Mouse (Mus musculus) urinary bladder, adult 2 months (tissue): ENCODE data around the gene Tmem131l. TPM values are rescaled to one million over a fixed set of nuclear protein-coding genes. Genes with fewer than 3 reads are reported as not detected.
"Not testable (repeated sequence)": the region's sequence is repeated elsewhere in the genome, so short reads cannot be mapped to it uniquely, and the experiment has no call there.

ENCODE experiments used
- DNase-seq: peaks from one replicate; pipeline ENCODE4 v3.0.0; 2022; ENCODE audit warnings: low spot score
- polyA plus RNA-seq: library from polyadenylated mRNA; depleted of rRNA; stranded (reverse); fragments of >200 nt; gene quantifications from 2 replicates; pipeline ENCODE4 v1.2.3, GENCODE M21; 2012

Gene Tmem131l
- polyA plus RNA-seq, 1 experiment = 21.4 TPM

DNA sequence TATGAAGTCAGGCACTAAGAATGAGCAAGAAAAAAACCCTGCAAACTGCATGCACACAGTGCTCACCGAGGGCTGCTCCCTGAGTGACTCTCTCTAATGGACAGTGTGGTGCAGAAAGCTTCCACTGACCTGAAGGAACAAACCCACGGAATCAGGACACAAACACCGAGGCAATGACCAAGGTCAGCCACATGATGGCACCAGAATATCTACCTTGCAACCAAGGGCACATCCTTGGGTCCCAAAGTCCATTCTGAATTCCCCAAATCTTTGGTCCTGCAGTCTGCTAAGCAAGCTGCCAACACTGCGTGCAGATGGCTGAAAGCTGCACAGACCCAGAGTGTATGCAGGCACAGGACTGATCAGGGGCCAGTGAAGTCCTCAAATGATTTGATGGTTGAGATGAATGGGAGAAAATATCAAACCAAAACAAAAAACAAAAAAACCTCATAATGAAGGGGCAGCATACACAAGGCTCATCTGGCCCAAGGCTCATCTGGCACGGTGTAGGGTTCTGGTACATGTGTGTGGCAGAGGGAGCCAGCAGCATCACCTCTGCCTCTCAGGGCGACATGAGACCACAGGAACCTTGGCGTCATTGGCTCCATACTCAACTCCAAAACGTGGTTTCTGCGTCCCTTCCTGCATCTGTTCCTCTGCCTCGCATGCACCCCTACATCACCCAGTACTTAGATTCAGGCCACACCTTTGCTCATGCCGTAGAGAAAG, 124.0 kb downstream of the Tmem131l start:
- no peak for DNase-seq

DNA sequence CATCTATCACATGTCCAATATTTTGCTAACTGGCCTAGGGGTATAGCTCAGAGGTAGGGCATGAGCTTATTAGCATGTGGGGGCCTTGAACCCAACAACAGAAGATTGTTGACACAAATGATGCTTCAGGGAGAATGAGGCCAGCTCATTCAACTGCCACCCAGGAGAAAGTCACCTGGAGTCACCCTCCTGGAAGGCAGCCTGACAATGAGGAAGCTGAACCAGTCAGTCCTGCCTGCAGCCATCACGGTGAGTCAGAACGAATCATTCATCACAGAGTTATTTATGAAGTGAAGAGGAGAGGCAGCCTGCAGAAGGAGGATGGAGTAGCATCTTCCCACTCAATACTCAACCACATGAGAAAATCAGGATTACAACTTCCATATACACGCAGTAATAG, 124.9 kb downstream of the Tmem131l start:
- no peak for DNase-seq

DNA sequence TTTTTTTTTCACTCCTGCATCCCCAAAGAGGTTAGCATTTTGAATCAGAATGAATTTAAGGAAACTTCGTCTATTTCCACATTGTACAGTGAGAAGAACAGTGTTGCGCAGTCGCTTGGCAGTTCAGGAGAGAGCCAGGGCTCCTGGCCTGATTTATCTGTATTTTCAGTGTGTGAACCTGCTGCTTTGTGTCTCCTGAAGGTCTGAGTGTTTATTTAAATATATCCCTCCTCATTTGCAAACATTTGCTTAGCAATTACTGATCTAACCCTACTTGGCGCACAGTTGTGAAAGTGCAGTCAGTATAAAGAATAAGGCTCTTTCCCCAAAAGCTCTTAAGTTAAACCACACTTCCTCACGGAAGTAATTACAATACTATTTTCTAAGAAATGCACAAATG, 129.3 kb downstream of the Tmem131l start:
- DNase-seq = no peak

DNA sequence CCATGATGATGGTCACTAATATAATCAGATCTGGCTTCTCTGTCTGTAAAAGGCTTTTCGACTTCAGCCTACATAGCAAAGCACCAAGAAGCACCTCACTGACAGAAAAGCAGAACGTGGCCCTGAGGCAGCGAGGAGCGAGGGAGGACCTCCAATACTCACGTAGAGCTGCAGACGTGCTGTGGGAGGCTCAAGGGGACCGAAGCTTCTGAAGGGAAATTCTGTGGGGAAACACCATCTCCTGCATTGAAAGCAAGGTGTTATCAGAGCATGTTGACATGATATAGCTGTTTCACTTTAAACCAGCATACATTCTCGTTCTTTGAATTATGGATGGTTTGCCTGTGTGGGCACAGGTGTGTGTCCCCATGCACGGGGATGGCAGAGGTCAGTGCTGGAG, 133.8 kb downstream of the Tmem131l start:
- no peak for DNase-seq

DNA sequence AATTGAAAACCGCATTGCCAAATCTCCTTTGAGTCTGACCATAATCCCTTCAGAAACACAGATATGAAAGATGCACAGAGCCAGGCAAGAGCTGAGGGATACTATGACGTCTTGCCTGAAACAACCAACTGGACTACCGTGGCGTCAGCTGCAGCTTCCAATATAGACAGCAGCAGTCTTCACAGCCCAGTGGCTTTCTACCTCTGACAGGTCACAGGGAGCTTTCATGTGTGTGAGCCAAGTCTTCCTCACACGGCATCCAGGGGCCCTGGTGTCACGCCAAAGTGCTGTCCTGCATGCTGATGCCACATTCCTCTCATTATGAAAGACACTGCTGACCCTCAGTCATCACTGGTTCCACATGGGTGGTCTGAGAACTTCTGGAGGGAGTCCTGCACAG, 134.8 kb downstream of the Tmem131l start:
- DNase-seq = no peak

DNA sequence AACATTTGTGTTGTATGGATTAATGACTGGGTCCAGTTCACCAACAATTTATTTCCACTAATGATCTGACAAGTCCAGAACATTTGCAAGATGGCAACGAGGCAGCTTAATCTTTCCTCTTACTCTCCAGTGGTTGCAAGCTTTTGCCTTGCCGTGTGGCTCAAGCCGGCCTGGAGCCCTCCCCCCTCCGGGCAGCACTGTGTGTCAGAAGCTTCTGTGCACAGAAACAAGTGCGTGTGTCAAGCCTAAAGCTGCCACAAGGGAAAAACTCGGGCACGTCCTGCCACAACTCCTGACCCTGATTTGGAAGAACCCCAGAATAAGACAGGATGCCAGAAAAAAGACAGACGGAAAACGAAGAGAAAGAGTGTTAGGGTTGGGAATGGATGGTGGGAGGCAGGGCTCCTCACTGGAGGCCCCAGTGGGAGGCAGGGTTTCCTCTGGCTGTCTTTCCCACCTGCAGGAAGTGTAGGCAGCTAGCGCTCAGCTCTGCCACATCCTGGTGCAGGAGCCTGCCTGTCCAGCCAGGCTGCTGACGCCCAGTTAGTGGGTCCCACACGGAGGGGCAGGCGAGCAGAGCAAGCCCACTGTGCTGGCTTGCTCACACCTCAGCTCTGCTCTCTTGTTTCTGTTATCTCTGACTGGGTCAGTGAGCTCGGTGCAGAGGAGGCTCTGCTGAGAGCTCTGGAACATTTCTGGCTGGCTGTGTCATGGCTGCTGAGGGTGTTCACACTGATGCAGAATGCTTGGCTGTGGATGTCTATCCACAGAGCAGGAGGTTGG, 135.6 kb downstream of the Tmem131l start:
- DNase-seq = no peak

DNA sequence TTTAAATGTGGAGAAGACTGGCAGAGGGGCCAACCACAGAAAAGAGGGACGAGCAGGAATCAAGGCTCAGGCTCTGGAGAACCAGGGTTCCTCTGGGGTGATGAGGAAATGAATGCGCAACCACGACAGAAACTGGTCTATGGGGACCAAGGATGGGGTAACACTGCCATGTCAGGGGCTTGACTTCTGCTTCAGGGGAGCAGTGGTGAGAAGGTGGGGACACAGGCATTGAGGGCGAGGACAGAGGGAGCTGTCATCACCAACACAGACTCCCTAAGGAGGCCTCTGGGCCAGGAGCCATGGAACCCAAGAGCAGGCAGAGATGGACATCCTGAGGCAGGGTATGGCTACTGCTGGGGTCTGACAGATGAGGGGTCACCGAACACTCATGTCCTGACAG, 137.0 kb downstream of the Tmem131l start:
- no peak for DNase-seq

DNA sequence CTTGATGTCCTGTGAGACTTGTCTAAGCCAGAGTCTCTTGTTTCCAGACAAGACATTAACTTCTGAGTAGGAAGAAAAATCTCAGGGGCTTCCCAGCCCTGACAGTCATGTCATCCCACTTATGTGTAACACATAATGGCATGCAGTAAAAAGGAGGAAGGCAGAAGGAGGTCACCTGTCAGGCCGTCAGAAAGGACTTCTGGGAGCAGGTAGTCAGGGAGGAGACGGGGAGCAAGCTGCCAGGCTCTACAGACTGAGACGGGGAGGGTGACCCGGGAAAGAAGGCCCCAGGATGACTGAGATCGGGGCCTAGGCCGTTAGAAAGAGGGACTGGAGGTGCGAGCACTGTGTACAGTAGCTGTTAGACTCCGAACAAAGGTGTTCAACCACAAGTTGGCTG, 137.5 kb downstream of the Tmem131l start:
- DNase-seq = no peak

DNA sequence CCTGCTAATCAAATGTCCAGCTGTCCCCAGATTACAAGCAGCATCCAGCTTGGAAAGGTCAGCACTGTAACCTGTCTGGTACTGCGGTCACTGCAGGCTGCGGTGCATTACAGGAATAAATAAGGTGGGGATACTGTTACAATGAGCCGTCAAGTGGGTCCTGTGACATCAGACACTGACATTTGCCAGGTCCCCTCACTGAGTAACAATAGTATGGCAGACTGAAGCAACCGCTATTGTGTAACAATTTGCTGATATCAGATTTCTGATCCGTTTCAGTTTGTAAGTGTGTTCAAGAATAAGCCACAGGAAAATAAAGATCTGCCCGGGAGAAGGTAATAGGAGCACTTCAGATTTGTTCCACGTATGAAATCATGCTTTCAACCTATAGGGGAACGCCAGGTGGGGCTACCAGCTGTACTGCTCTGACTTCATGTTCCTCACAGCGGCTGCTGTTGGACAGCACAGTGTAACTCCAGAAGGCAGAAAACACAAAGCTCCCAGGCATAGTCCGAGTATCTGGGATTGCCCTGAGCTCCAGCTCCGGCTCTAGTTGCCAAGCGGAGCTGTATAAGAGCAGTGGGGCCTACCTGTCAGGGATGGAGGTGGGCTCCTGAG, 139.1 kb downstream of the Tmem131l start:
- DNase-seq = no peak

DNA sequence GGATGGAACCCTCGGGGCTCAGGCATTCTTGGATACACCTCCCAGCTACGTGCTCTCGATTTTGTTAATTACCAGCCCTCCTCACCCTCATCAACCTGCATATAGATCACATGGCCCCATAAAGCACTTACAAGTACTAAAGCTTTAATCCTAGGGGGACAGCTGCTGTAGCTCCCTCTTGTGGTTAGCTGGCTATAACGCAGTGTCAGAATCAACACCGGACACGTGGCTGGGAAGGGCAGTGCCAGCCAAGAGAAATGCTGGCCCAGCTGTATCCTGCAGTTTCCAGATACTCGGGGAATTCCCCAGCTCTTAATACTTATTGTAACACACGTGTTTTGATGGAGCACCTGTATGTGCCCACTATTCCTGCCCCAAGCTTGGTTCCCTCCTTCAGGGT, 140.4 kb downstream of the Tmem131l start:
- DNase-seq = no peak

DNA sequence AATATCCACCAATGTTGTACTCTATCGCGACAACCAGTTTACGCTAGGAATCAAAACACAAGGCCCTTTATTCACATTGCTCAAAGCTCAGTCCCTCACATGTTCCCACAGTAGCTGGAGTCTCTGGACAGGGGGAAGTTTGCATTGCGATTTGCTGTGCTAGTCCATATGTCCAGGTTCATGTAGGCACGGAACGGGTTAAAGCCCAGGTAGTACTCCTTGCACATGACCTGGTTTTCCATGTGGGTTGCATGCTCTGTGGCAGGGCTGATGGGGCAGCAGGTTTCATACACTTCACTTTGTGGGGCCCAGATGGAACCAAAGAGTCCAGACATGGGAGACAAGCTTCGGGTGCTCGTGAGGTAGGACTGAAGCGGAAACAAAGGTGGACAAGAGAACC, 141.7 kb downstream of the Tmem131l start:
- DNase-seq = no peak

DNA sequence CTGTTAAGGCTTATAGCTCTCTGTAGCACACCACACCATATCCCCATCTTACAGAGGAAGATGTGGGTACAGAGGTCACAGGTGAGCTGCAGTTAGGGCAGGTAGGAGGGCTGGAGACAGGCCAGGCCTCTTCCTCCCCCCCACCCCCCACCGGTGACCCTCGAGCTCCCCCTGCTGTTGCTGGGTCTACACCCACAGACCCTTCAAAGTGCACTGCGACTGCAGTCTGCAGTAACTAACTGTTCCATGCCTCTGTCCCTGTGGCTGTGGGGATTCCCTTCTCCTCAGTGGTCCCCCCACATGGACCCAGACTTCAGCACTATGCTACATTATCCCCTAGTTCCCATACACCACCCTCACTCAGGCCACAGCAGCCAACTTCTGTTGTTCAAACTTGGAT, 144.2 kb downstream of the Tmem131l start:
- DNase-seq = no peak

DNA sequence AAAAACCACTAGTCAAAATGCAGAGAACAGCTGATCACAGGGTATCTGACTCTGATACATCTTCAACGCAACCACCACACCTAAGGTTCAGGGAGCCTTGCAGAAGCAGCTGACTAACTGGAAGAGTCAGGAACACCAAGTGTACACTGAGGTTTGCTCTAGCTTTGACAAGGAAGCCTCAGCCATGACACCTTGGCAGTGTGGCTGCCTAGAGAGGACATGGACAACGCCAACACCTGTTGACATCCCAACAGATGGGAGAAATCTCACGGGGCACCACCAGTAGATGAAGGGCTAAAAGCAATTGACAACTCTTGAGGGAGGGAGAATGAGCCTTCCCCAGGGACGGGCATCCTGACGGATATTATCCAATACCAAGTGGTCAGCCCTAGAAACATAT, 144.9 kb downstream of the Tmem131l start:
- no peak for DNase-seq

DNA sequence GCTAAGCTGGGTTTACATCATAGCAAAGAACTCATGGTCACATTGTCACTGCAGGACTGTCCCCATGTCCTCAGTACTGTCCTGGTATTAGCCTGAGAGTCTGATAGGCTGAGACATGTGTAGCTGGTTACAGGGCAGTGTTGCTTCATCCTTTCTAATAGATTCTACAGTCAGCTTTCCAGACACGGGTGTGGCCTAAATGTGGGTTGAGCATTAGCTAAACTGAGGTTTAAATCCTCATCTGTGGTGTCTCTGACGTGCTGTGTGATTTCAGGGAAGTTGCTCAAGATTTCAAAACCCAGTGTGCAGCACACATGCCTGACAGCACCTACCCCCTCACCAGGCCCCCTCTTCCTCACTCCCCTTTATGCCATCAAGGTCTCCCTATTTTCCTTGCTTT, 154.8 kb downstream of the Tmem131l start:
- DNase-seq = no peak

DNA sequence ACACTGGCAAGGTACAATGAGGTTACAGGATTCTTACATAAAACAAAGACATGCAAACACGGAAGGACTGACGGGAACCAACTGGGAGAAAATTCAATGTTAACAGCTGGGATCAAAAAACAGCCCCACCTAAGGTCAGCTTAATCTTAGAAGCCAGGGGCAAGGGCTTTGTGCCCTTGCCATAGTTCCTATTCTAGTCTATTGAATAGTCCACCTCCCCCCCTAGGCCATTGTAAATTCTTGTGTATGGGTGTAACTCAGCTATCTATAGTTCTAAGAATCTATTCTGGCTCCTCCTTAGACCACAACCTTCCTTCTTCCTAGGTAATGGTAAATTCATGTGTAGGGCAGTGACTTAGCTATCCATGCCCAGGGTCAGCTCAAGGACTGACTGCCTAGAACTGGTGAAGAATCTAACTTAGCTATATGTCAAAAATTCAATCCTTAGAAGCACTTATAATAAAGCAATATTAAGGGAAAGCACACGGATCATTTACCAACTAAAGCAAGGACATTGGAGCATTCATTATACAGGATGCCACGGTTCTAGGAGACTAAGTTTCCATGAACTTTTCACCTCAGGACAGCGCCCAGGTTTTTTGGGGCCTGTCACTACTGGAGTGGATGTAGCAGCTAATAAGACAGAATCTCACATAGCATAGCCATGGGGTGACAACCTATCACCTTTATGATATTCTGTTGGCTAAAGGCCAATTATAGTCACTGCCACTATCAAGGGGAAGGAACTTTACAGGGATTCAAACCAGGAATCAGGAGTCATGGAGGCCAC, 160.5 kb downstream of the Tmem131l start:
- not testable (repeated sequence) for DNase-seq

DNA sequence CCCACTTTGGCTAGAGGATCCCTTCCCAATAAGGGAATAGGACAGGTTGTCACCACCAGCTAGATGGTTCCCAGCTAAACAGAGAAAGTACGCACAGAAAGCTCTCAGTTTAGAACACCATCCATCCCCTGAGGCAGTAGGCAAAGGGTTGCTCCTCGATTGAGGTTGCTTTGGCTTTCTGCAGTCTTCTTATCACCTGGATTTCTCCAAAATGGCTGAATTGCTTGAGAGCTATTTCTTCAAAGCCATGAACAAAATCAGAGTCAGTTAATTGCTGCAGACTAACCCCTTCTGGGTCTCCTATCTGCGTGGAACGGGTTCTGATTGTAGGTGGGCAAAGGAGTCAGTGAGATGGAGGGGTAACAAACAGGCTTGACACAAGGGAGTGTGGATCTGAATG, 161.2 kb downstream of the Tmem131l start:
- no peak for DNase-seq

DNA sequence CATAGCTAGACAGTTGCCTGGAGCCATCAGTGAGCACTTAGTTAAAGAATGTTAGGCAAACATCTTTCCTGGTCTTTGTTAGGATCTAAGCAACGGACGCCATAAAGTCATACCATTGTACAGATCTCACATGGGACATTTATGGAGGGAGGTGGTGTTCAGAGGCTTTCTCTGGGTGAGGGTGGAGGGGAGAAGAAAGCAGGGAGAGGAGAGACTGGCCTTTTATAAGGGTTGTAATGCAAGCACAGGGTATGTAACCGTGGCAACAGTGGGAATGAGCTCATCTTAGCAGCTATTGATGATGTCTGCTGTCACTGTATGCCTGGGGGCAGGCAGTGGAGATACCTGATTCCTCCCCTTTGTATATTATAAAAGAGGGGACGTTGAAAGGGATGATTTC, 163.7 kb downstream of the Tmem131l start:
- no peak for DNase-seq

DNA sequence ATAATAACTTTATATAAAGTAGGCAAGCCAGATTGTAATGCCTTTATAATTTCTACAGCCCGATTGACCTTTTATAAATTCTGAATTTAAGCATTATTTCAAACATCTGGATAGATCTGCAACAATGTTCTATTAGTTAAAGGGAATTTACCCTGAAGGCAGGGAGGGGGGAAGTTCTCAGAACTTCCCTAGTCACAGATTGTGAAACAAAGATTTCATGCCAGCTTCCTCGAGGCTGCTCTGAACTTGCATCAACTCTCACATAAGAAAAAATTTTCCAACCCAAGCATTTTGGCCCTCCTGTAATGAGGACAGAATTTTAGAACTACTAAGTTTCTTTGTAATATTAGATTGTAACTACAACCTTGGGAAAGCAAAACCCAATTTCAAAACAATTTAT, 164.9 kb downstream of the Tmem131l start:
- DNase-seq = not testable (repeated sequence)

DNA sequence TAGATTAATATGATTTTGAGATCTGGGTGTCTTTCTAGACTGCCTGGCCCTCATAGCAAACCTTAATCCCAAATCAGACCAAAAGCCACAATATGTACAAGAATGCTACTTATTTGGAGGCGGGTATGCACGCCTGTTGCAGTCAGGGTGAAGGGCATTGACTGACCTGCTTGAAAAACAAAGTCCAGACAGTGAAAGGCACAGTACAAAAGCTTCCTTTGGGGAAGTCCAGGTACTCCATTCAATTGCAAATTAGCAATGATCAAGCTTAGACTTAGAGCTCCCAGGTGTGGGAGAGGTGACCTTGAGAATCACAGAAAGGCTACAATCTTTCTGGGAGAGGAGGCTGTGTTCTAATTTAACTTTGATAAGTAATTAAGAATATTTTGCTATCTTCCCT, 167.1 kb downstream of the Tmem131l start:
- DNase-seq = not testable (repeated sequence)

DNA sequence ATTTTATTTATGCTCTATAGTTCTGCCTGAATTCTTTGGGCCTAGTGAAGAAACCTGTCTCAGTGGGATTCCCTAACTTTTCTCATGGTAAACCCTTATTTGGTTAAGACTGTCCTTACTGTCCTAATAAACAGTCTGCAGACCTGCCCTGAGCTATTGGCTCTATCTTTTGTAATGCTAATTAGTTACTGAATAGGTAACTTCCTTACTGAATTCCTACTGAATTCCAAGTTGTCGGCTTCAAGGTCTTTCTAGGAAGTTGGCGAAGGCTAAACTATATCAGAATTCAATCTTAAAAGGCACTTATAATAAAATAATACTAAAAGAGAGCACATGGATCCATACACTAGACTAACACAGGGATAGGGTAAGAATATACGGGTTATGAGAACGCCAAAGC, 168.0 kb downstream of the Tmem131l start:
- DNase-seq = not testable (repeated sequence)

DNA sequence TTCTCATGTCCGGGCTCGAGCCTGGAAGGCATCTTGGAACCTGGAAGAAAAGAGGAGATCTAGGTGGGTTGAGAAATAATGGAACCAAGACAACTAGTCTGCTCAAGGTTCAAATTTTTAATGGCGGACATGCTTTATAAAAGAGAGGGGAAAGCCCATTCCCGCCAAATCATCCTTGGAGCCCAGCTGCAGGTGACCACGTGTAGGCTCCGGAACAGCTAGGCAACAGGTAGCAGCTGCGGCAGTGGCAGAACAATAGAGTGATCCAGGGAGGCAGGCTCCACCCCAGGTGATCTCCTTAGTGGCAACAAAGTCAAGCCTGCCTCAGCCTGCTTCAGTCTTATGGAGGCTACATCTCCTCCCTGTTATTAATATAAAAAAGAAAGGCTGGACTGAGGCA, 168.4 kb downstream of the Tmem131l start:
- DNase-seq = not testable (repeated sequence)

DNA sequence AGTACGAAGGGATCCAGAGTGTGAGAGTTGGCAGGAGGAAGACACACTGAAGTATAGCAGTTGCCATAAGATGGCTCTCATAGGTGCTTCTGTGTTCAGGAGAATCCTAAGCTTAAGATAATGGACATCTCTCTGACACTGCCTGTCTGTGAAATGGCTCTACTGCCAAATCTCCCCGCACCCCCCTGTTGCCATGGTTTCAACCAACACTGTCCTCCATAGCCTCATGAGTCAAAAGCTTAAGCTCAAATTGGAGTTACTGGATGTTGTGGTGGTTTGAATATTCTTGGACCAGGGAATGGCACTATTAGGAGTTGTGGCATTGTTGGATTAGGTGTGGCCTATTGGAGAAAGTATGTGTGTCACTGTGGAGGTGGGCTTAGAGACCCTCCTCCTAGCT, 170.2 kb downstream of the Tmem131l start:
- no peak for DNase-seq
